Mouse (Mus musculus) frontal cortex, adult 2 months (tissue): ENCODE results near the gene Aldh16a1. TPM values are rescaled to one million over a fixed set of nuclear protein-coding genes. Genes with fewer than 3 reads are reported as not detected.
A peak's percentile ranks its signal among the peaks of the same experiment; 100 is the strongest.

ENCODE experiments used
- DNase-seq, 2 experiments: peaks; one replicate each; pipeline ENCODE4 v3.0.0; 2022; ENCODE audit warnings: low spot score in 1 of 2; ENCODE audit errors: extremely low spot score in 1 of 2
- polyA plus RNA-seq: library from polyadenylated mRNA; depleted of rRNA; stranded (reverse); fragments of >200 nt; gene quantifications from 2 replicates; pipeline ENCODE4 v1.2.3, GENCODE M21; 2012; rRNA removed

Aldh16a1 gene
- 10.1 and 10.8 TPM in 2 replicates for polyA plus RNA-seq

DNA sequence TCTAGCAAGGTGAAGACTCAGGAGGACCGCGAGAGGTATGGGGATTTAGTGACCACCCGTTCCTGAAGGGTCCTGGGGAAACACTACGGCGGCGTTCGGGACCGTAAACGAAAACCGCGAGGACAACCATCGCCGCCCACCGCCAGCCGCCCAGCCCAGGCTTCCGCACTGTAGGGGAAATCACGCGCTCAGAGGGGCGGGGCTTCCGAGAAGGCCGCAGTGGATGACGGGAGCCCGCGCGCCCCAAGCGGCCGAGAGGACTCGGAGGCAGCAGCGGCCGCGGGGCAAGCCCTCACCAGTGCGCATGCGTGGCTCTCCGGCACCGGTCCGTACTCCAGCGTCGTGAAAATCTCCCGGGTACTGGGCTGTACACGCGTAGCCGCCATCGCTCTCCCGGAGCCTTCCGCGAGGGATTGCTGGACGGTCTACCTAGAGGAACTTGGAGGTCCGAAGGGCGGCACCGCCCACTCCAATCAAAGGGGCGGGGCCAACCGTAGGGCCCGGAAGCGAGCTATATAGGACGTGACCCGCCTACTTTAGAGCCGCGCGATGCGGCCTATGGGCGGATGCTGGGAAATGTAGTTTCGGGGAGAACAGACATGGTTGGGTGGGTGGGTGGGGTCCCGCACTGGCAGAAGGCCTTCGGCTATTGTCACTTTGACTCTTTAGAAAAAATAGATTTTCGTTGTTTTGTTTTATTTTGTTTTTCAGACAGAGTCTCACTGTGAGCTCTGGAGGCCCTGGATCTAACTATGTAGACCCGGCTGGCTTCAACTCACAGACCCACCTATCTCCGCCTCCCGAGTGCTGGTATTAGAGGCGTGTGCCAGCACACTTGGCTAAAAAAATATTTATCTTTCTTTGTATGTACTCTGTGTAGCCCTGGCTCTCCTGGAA is at the start of gene Aldh16a1, which contains the start of gene Pih1d1:
Gene Aldh16a1, minus strand, starts transcription at position 489 of the 897 bp plus-strand sequence.
Gene Pih1d1, plus strand, starts transcription at position 208 of the 897 bp plus-strand sequence.
- peak; percentile 90 to 96 for DNase-seq

DNA sequence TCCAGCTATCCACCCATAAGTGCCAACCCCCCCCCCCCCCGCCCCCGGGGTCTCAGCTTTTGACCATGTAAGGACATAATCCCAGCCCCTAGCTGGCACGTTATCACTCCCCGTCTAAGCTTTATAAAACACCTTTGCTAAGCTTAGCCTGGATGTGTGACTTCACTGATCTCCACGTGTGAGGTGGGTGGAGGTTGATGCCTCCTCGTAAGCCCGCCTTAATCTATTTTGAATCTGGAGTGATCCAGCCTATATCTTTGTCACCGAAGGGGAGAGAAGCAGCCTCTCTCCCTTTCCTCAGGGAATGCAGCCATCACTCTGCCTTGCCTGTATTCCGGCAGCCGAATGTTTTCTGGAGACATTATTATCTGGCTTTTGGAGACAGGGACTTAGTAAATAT is 48.3 kb upstream of the Aldh16a1 start:
- DNase-seq, result peak in 1 of 2 experiments; percentile 59

DNA sequence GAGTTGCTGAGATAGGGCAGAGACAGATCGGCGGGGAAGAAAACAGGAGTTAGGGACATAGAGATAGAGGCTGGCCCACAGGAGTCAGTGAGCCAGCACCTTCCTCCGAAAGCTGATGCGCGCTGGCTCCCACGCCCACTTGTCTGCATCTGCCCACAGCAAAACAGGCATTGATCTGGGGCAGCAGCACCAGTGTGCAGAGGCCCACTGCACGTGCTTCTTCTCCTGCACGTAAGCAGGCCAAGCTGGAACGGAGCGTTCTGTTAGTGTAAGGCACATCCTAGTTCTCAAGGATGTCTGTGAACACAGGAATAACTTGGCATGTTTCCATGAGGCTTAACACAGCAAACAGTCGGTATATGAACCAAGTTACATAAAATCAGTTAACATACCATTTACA is 44.6 kb upstream of the Aldh16a1 start:
- DNase-seq, result peak; percentile 48 to 66

DNA sequence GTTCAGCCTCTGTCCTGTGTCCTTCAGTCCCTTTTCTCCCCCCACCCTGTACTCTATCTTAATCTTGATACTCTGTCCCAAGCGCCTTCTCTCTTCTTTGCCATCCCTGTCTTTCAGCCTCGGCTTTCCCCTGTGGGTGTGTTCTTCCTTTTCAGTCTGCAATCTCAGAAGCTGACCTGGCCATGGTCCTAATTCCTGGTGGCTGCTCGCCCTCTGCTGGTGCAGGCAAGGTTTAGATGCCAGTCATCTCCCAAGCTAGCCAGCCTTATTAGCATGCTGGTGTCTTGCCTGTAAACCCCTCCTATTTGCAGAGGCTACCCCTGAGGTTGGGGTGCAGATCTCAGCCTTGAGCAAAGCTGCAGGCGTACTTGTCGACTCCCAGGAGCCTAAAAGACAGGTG is 44.1 kb upstream of the Aldh16a1 start:
- peak in 1 of 2 experiments; percentile 81 for DNase-seq

DNA sequence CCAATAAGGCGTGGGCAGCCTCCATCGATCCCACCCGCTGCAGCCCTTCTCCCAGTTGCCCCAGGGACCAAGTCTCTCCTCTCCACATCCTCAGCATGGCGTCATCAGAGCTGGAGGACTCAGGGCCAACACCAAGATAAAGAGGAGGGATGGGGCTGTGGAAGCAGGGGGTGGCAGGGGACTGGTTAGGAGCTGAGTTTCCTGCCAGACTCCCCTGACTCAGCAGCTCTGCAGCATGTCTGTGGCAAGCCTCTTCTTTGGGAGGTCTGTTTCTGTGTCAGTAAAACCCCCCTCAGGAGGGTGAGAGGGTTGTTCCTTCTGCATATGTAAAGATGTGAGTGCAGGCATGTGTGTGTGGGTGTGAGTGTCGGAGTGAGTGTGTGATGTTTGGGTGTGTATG is 42.6 kb upstream of the Aldh16a1 start:
- no peak for DNase-seq

DNA sequence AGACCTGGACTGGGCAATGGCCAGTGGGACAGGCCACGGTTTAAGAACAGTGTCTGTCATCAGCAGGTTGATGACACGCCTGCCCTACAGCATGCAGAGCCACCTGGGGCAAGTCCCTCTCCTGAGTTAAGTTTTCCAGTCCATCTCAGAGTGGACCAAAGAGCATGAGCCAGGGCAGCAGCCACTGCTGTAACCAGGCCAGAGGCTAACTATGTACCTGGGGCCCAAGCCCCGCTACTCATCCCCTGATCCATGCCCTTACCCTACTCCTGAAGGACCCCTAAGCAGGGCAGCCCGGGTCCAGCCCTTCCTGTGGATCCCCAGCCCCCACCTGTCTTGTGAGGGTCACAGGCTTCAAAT is 41.8 kb upstream of the Aldh16a1 start:
- DNase-seq, result no peak

DNA sequence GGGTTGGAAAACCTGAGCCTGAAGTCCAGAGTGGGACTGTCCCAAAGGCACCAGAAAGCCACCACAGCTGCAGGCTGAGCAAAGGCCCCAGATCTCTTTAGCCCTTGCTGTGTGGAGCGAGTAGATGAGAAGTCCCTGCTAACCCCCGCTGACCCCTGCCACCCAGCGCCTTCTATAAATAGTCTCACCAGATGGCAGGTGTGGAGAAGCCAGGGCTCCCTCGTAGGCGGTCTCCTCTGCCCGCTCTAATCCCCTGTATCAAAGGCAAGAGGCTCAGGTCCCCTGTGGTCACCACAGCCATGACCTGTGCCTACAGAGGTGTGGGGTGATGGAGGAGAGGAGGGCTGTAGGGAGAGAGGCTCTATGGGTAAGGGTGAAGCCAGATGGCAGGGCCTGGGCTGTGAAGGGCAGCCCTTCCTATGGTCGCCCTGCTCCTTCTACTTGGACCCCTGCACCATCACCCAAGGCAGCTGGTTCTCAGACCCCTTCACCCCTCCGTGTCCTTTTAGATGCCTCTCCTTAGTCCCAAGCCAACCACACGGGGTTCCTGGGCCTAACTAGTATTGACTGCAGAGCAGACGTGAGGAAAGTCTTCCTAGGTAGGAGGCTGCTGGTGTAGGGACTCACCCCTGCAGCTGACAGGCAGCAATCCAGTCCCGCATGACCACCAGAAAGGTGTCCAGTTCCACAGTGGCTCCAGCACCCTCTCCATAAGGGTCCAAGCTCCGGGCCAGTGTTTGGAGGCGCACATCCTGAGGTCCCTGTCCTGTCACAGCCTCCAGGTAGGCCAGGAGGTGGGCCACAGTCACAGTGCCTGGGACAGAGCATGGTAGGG is 41.2 kb upstream of the Aldh16a1 start:
- no peak for DNase-seq

DNA sequence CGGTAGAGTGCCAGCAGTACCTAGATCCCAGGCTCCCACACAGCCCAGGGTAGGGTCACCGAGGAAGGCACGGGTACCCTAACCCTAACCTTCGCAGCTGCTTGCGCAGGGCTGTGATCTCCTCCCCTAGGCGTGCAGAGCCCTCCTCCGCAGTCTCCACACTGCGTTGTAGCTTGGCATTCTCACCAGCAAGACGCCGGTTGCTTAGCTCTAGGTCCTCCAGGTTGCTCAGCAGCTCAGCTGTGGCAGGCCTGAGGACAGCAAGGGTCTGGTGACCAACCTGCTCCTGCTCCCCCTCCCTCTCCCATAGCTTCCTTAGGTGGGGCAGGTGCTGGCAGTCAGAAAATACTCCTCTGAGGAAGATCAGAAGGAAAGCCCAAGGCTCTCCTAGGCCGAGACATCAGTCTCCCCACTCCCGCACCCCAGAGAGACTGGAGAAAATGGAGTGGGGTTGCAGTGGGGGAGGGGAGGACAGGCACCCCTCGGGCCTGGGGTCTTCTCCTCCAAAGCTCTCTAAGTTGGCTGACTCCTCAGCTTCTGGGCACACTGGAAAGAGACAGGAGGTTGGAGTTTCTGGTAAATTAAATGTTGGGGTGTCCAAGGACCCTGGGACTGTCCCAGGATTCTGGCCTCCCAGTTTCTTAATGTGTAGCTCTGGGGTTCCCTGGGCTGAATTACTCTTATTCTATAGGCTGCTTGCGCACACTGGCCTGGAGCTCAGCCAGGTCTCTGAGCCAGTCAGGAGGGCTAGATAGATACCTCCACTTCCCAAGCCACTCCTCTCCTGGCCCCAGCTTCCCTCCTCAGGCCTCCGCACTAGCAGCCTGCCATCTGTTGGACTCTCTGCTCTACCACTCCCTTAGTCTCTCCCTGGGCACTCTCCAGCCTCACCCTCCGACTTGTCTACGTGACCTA is 39.7 kb upstream of the Aldh16a1 start:
- DNase-seq, result no peak

DNA sequence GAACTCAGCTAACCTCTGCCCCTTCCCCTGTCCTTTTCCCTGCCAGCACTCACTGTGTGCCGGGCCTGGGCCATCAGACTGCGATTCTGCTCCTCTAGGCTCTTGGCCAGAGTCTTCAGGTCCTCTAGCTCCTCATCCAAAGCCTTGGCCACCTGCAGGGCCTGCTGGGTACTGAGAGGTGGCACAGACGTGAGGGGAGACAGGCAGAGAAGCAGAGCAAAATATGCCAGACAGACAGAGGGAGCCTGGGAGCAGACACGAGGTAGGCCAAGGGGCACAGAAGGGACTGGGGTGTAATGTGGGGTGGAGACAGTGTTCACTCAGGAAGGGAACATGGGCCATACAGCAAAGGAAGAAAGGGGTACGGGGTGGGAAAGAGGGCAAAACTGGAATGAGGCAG is 39.0 kb upstream of the Aldh16a1 start:
- no peak for DNase-seq

DNA sequence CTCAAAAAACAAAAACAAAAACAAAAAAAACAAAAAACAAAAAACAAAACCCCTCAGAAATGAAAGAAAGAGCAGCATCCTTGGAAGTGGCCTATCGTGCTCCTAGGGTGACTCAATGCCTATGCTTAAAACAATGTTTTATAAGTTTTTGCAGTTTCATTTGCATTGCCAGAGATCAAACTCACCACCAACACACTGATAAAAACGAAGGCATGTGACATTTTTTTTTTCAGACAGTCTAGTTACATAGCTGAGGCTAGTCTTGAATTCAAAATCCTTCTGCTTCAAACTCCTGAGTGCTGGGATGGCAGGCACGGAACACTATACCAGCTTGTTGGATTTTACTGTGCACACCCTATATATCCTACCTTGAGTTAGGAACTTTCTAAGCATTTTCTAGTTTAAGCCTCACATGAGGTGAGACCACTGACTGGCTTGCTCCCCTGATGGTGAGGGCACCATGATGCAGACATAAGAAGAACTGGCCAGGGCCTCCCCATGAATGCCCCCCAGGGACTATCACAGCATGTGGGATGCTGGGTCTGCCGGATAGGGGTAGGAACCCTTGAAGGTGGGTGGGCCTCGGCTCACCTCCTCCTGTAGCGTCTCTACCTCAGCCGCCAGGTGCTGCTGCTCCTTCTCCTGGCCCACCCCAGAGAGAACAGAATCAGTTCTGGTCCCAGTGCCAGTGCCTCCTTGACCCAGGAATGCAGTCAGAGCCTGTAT is 38.4 kb upstream of the Aldh16a1 start:
- no peak for DNase-seq

DNA sequence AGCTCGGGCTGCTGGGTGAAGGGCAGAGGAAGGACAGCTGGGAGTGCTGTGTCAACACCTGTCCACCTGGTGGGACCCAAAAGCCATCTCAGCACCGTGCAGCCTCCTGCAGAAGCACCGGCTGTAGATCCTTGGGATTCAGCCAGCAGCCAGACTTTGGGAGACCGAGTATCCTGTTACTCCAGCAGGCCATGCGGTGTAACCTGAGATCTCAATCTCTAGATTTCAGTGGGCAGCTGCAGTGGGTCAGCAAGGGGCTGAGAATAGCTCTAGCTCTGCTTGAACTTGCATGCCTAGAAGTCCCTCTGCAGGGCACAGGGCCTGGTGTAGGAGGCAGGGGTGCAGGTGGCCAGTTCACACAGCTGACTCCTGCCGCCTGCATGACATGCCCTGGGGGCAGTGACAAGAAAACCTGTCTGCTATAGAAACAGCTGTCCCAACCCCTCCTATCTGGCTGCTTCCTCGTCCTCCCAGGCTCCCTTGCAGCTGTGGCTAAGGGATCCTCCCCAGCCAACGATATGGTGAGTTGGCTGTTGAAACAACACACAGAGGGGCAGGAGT is 37.5 kb upstream of the Aldh16a1 start:
- DNase-seq, result no peak

DNA sequence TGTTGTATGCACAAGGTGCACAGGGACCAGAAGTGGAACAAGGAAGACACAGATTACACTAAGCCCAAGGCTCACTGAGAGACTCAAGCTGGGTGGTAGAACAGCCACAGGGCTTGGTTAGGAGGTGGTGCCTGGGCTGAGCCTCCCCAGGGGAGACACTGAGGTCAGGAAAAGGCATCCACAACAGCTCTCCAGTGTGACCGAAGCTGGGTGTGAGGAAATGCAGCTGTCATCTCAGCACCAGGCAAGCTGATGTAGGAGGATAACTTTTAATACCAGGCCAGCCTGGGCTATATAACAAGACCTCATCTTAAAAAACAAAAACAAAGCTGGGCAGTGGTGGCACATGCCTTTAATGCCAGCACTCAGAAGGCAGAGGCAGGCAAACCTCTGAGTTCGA is 36.8 kb upstream of the Aldh16a1 start:
- no peak for DNase-seq

DNA sequence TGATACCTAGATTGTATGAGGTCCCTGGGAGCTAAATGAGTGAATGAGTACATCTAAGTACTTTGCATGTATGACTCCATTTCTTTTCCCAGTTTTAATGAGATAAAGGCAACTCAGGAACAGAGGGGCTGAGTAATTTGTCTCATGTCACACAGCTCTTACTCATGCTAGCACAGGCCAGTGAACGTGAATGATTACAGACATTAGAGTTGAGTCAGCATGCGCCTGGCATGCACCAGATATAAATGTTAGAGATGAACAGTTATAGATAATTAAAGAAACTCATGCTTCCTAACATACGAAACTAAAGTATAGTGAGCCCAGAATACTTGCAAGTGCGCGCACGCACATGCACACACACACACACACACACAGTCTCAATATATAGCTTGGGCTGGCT is 35.8 kb upstream of the Aldh16a1 start:
- DNase-seq, result no peak

DNA sequence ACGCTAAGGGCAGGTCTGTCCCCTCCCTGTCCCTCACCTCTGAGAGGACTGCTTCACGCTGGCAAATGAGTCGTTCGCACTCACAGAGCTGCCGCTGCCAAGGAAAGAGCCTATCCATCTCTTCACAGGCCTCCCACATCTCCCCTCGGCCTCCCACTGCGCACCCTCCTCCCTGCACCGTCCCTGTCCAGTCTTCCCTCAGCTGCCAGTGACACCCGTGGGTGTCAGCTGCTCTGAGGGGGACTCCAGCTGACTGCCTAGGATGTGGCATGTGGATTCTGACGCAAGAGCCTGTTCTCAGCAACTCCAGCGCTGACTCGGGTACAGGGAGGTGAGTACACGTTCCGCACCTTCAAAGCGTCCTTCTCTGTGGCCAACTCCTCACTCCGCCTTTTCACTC is 35.2 kb upstream of the Aldh16a1 start:
- peak in 1 of 2 experiments; percentile 74 for DNase-seq

DNA sequence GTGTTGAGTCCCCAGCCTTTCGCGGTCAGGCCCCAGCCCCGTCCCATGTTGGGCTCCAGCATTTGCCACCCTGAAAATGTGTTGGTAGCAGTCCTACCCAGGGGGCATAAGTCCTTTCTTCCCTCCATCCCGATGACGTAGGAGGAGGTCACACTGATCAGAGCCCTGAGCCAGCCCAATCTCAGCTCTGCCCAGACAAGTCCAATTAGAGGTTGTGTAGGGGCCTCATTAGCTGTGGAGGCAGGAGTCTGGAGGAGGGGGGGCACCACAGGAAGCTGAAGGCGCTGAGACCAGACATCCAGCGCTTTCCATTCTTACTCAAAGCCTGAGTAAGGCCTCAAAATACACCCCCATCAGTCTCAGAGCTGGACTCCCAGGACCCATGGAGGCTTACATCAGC is 31.5 kb upstream of the Aldh16a1 start:
- DNase-seq, result no peak

DNA sequence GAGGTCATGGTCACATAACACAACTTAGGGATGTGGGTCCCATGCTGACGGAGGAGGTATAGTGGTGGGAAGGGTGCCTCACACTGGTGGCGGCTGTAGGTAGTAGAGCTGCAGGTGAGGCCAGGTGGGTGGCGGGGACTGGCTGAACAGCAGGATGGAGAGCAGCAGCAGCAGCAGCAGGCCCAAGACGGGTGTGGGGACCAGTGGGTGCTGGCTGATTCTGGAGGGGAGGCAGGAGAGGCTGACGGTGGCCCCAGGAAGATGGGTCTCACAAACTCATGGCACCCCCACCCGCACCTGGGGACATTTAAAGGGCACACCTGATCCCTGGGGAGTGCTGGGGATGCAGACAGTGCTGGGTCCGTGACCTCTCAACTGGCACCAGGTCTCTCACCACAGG is 29.3 kb upstream of the Aldh16a1 start:
- DNase-seq, result no peak

DNA sequence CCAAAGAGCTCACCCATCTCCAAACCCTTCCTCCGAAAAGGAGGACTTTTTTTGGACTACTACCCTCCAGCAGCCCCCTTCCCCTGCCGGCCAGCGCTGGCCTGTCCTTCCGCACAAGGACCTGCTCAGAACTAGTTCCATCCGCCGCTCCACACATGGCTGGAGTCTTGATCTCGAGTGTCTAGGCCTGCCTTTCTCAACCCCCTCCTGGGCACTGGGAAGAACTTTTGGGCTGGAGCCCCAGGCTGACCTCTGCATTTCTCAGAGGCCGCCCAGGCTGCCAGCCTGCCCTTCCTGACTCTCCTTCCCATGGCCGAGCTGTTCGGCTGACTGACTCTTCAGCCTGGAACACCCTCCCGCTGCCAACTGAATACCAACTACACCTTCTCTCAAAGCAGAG is 28.2 kb upstream of the Aldh16a1 start:
- DNase-seq, result no peak

DNA sequence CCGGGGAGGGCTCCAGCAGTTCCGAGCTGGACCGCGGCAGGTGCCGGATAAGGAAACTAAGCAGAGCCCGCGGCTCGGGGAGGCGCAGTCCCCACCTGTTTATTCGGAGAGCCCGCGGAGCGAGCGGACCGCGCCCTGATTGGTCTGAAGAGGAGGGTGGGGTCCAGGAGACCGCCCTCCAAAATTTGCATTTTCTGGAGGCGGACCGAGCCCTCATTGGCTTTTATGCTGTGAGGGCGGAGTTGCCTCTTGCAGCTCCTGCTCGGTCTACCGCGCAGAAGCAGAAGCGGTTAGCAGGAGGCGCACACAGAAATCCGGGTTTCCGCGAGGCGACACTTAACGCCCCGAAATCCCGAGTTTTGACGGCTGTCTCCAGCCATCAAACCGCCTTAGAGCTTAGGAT is 27.8 kb upstream of the Aldh16a1 start:
- peak; percentile 78 to 90 for DNase-seq

DNA sequence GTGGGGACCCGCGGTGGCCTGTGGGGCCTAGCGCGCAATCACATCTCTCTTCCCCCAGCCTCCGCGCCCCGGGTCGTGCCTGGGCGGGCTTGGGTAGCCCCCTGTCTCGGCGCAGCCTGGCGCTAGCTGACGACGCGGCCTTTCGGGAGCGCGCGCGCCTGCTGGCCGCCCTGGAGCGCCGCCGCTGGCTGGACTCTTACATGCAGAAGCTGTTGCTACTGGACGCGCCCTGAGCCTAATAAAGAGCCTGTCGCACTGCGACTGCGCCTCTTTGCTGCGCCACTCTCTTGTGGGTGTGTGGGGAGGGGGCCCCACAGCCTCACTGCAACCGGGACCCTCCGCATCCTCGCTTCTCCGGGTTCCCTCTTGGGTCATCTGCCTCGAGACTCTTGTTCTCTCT is 27.2 kb upstream of the Aldh16a1 start:
- DNase-seq, result no peak
